Mouse (Mus musculus) heart, embryonic 11.5 days (tissue): ENCODE results near the gene Gm21861. TPM values are rescaled to one million over a fixed set of nuclear protein-coding genes. Genes with fewer than 3 reads are reported as not detected.
"Not testable (repeated sequence)": the region's sequence is repeated elsewhere in the genome, so short reads cannot be mapped to it uniquely, and the experiment has no call there.

ENCODE experiments used
- ATAC-seq: fragments of 200-750 bp; cut with Nextera tagmentation; replicated peaks from 2 replicates; pipeline ENCODE4 v1.8.0; 2017; ENCODE audit warnings: moderate library complexity; ENCODE audit not compliant: insufficient number of reproducible peaks, low FRiP score, low TSS enrichment
- H3K27ac ChIP-seq: fragments of 300-500 bp; sonication (generic); 2 replicates; pipeline ENCODE4 v1.5.1; 2014; ENCODE audit warnings: mild to moderate bottlenecking, low read depth, low read length
- H3K27me3 ChIP-seq: fragments of 300-500 bp; sonication (generic); 2 replicates; pipeline ENCODE4 v1.6.1; 2014; ENCODE audit warnings: mild to moderate bottlenecking, low read length, mixed read lengths; ENCODE audit not compliant: control insufficient read depth, insufficient read depth
- H3K36me3 ChIP-seq: fragments of 300-500 bp; sonication (generic); 2 replicates; pipeline ENCODE4 v1.6.1; 2014; ENCODE audit warnings: mild to moderate bottlenecking, low read length, moderate library complexity, mixed read lengths; ENCODE audit not compliant: control insufficient read depth, insufficient read depth
- H3K4me1 ChIP-seq: fragments of 300-500 bp; sonication (generic); 2 replicates; pipeline ENCODE4 v1.6.1; 2014; ENCODE audit warnings: low read length; ENCODE audit not compliant: control insufficient read depth, insufficient read depth
- H3K4me2 ChIP-seq: fragments of 300-500 bp; sonication (generic); 2 replicates; pipeline ENCODE4 v1.6.1; 2014; ENCODE audit warnings: mild to moderate bottlenecking, moderate library complexity
- H3K4me3 ChIP-seq: fragments of 300-500 bp; sonication (generic); 2 replicates; pipeline ENCODE4 v1.5.1; 2014; ENCODE audit warnings: low read depth, low read length
- H3K9ac ChIP-seq: fragments of 300-500 bp; sonication (generic); 2 replicates; pipeline ENCODE4 v1.6.1; 2014; ENCODE audit warnings: mild to moderate bottlenecking, low read depth, low read length, moderate library complexity
- H3K9me3 ChIP-seq: fragments of 300-500 bp; sonication (generic); replicated peaks from 2 replicates; pipeline ENCODE4 v1.6.1; 2016; ENCODE audit warnings: low read length; ENCODE audit not compliant: control insufficient read depth
- WGBS: fragments of 180-500 bp; shearing (Covaris S2); extraction: QIAGEN DNeasy Blood & Tissue Kit; methylation state at CpG from one replicate; pipeline ENCODE4 v1.1.7; 2014; ENCODE audit not compliant: insufficient replicate concordance; 5-methylcytosine and 5-hydroxymethylcytosine counted together
- polyA plus RNA-seq: library from polyadenylated mRNA; unstranded; fragments of >200 nt; fragmentation: Nextera tagmentation; extraction: Ambion mirVana; gene quantifications from 2 replicates; pipeline ENCODE4 v1.2.1, GENCODE M21; 2014

Gm21861 gene
- not detected in 2 replicates for polyA plus RNA-seq

GRCm38 (mm10) chrY:58814497-58814896 is at the start of gene Gm21861:
TSS of gene Gm21861 (minus strand) at chrY:58814597.
- H3K4me3 ChIP-seq, ATAC-seq, H3K27ac ChIP-seq, H3K27me3 ChIP-seq, H3K4me1 ChIP-seq, H3K9me3 ChIP-seq, H3K36me3 ChIP-seq, H3K4me2 ChIP-seq, H3K9ac ChIP-seq: not testable (repeated sequence)
- no CpG with 5 or more reads among the region's 7 CpGs for WGBS
